Mouse (Mus musculus) left cerebral cortex, postnatal 10 days (tissue): ENCODE data around the gene Spcs3. TPM values are rescaled to one million over a fixed set of nuclear protein-coding genes. Genes with fewer than 3 reads are reported as not detected.
"Not testable (repeated sequence)": the region's sequence is repeated elsewhere in the genome, so short reads cannot be mapped to it uniquely, and the experiment has no call there.

Experiments
- DNase-seq, 2 experiments: peaks; one replicate each; pipeline ENCODE4 v3.0.0; 2021 to 2022; ENCODE audit warnings: low spot score in 2 of 2, mixed read lengths in 1 of 2; ENCODE audit errors: extremely low spot score in 1 of 2
- intact Hi-C: fragments of 180-260 bp; cut with DNase I; formaldehyde crosslinking; loops from one replicate; pipeline ENCODE4 v1.15.1; 2025
- total RNA-seq, 2 experiments: library from RNA; stranded (reverse); gene quantifications; 2 replicates each; pipeline ENCODE4 v1.2.3; 2021

Gene Spcs3
- 10 to 100 TPM; 47.5 to 51.0 TPM for total RNA-seq

- DNase-seq, result peak; percentile 94 to 98
- intact Hi-C loops, result no loop called here
These were observed at the start of gene Spcs3, which contains the start of gene Asb5 for GRCm38 (mm10) chr8:54529382-54530296. Spcs3 (minus strand) TSS chr8:54529998. Asb5 (plus strand) TSS chr8:54529580.

DNA sequence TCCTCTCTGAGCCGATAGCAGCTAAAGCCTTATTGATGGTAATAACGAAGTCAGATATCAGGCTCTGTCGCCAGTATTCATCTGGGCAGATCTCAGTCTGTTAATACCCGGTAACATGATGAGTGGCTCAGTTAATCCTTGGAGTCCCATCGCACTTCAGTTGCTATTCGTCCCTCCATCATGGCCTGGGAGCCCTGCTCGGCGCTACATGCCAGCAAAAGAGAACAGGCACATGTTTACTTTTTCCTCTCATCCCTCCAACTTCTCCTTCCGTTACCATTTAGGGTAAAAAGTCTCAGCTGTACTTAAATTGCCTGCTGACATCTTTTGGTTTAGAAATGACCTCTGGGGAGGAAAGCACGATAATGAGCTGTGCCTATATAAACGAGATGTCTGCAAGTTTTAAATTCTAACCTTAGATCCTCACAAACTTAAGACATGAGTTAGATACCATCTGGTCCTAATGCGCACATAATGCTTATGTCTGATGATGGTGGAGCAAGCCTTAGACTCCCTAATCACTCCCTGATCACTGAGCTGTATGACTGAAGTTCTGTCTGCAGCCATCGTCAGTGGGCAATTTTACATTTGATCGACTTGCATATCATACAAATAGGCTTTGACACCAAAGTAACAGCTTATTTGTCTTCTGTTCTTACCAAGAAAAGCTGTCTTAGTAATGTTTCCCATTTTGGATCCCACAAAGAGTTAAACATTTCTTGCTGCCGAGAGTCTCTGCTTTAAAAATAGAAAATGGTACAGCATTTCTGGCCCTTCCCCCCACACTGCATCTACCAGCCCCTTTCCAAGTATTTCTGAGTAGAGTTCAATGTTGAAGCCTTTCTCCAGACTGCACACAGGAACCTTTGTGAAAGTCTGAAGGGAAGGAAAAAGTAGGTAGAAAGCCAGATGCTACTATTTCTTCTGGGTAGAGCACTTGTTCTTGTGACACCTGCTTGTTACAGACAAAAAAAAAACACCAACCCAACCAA is 41.1 kb upstream of the Spcs3 start:
- intact Hi-C loops, result no loop called here
- peak in 1 of 2 experiments; percentile 23 for DNase-seq

- DNase-seq, result no peak
- intact Hi-C loops, result no loop called here
These were observed 37.4 kb upstream of the Spcs3 start for GRCm38 (mm10) chr8:54567168-54567567.

DNA sequence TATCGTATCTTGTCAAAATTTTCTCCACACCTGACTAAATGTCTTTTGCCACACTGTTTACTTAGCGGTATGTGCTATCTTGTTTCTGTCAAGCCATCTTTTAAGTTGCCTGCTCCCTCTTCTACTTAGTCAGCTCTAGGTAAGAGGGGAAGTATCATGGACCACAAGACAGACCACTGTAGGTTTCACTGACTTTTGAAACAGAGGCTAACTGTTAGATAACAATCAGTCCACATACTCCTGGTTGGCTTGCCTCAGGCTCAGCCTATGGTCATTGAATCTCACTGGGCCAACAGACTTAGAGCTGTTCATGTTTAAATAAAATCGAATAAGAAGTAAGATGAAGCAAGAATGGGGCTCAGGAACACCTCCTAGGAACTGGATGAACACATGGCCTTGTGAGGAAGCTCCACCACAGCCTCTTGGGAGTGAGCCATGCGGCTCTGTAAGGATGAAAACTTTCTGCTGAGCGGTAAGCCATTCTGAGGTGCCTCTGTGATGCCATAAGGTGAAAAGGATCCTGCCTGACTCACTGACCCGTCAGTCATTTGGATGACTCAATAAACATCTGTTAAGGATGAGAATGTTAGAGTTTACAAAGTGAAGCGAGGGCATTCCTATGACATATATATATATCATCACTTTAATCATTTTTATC is 35.9 kb upstream of the Spcs3 start:
- no peak for DNase-seq
- intact Hi-C loops, result no loop called here

DNA sequence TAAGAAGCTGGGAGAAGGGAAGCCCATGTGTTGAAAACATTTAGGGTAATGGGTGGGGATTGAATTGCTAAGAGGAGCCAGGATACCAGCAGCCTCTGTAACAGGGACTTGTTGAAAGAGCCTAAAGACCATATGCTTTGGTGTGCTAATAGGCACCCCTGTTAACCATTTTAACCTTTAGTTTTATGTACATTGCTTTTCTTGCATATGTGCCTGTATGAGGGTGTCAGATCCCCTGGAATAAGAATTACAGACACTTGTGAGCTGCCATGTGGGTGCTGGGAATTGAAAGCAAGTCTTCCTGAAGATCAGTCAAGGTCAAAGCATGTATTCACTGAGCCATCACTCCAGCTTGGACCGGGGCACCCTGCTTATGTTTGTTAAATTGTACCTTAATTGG is 35.4 kb upstream of the Spcs3 start:
- intact Hi-C loops, result no loop called here
- DNase-seq, result no peak

GRCm38 (mm10) chr8:54562137-54562536 is 32.3 kb upstream of the Spcs3 start:
- intact Hi-C loops, result no loop called here
- no peak for DNase-seq

DNA sequence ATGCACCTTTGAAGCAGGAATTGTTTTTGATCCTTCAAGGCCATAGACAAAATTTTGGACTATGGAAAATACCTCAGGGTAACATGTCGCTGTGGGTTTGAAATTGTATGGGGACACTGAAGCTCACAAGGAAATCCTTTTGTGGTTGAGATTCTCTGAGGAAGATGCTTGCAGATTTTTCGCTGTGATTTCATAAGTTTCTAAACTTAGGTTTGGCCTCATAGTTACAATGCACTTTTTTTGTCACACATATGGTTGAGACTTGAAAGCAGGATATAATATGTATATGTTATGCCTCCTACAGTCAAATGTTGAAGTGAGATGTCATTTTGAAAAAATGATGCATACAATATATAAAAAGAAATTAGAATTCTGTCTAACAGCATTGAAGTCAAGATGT is 25.1 kb upstream of the Spcs3 start:
- intact Hi-C loops, result loop anchor here (5.0 kb wide), 1 partner anchor 37 kb away; no protein-coding TSS in a partner anchor
- DNase-seq, result no peak

GRCm38 (mm10) chr8:54550026-54550574 is 20.3 kb upstream of the Spcs3 start:
- intact Hi-C loops, result no loop called here
- no peak for DNase-seq

- intact Hi-C loops, result no loop called here
- no peak for DNase-seq
These were observed 18.6 kb upstream of the Spcs3 start for GRCm38 (mm10) chr8:54548383-54548782.

DNA sequence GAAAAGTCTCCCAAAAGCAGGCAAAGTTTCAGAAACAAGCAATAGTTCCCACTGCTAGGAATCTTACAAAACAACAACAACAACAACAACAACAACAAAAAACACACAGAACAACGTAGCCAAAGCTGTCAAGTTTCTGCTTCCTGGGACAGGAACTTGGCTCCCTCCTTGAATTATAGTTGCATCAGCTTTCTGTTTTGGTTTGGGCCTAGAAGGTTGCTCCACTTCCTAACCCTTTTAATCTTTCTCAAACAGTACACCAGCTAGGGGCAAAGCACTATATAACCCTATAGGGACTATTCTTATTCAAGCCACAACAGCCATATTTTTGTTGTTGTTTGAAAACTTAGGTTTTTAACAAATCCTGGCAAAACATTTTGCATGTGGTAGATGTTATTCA is 11.5 kb upstream of the Spcs3 start:
- intact Hi-C loops, result no loop called here
- no peak for DNase-seq

GRCm38 (mm10) chr8:54537285-54537684 is 7.5 kb upstream of the Spcs3 start:
- intact Hi-C loops, result no loop called here
- DNase-seq, result no peak

GRCm38 (mm10) chr8:54535172-54535571 is 5.4 kb upstream of the Spcs3 start:
- DNase-seq, result no peak
- intact Hi-C loops, result no loop called here

GRCm38 (mm10) chr8:54528571-54528970 is 1.2 kb downstream of the Spcs3 start:
- intact Hi-C loops, result no loop called here
- no peak for DNase-seq

GRCm38 (mm10) chr8:54526700-54527099 is 3.1 kb downstream of the Spcs3 start:
- intact Hi-C loops, result no loop called here
- no peak for DNase-seq

GRCm38 (mm10) chr8:54525606-54526005 is 4.2 kb downstream of the Spcs3 start:
- intact Hi-C loops, result no loop called here
- DNase-seq, result no peak

- no peak for DNase-seq
- intact Hi-C loops, result loop anchor here (5.0 kb wide), 1 partner anchor 142 kb away; no protein-coding TSS in a partner anchor
These were observed 9.3 kb downstream of the Spcs3 start for GRCm38 (mm10) chr8:54520516-54520915.

DNA sequence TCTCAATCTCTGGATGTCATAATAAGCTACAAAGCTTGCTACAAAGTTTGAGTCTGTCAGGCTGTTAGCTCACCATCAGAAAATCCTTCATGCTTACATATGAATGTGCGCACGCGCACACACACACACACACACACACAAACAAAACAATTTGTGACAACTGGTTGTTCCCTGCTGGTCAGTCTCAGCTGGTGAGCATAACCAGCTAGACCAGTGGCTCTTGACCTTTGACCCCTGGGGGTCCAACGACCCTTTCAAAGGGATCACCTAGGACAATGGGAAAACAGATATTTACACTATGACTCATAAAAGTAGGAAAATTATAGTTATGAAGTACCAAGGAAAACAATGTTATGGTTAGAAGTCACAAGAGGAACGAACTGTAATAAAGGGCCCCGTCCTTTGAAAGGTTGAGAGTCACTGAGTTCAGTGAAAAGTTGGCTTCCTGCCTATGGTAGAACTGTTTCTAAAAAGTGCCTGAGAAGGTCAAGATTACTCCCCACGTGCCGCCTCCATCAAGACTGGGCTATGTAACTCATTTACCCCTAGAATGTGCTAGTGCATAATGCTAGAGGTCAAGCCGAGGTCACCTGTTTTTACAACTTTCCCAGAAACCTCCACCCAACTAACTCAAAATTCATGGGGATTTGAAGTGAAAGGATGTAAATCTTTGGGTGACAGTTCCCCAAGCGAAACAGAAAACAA is 10.9 kb downstream of the Spcs3 start:
- DNase-seq, result no peak
- intact Hi-C loops, result no loop called here

DNA sequence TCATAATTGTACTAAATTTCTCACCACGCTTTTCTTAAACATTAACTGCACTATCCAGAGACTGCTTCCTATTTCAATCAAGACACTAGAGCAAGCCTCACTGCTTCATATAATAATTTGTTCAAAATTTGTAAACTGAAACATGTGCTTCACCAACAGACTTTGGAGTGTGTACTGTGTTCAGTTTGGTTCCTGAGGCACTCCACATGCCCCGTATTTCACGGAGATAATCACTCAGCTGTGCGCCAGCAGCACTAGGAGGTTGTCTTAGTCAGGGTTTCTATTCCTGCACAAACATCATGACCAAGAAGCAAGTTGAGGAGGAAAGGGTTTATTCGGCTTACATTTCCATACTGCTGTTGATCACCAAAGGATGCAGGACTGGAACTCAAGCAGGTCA is 17.6 kb downstream of the Spcs3 start:
- DNase-seq, intact Hi-C loops: not testable (repeated sequence)
